ENCODE assay signal across 33 mouse cellular contexts in the genomic region with DNA sequence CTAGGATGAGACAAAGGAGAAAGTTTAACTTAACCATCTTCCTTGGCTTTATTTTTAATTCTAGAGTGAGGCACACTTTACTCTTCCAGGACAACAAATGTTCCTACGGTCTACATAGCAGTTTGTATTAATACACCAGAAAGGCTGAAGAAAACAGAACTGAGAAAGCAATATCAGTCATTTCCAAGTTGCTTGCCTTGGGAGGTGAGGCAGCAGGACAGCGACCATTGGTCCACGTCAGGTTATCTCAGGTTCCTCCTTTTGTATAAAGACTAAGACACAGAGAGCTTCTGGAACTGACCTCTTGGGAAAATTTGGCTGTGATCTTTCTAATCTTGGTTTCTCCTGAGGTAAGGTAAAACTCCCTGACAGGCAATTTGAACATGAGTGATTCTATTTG. TPM values are rescaled to one million over a fixed set of nuclear protein-coding genes. Genes with fewer than 3 reads are reported as not detected.
"Had no signal": no experiment of that assay in that cellular context is flagged by ENCODE, and none has a peak within 500 bp of the region (broad histone marks: within the 10 kb centered on the region; RNA-seq: fewer than 3 reads in every experiment).

No protein-coding gene starts in this region.

- ATAC-seq: hindbrain, embryonic 16.5 days; hindbrain, postnatal 0 days; inflammation-experienced regulatory T-cells, adult 6 months; intestine, embryonic 15.5 days; intestine, embryonic 16.5 days; intestine, postnatal 0 days had no signal

- H3K27me3 ChIP-seq: heart, embryonic 15.5 days; hindbrain, embryonic 12.5 days; hindbrain, embryonic 13.5 days; hindbrain, embryonic 15.5 days; intestine, embryonic 15.5 days had no signal

- H3K4me3 ChIP-seq: heart, embryonic 15.5 days; hindbrain, embryonic 10.5 days; hindbrain, embryonic 12.5 days; hindbrain, embryonic 13.5 days; hindbrain, embryonic 15.5 days; intestine, embryonic 15.5 days; kidney, embryonic 15.5 days; layer of hippocampus, adult 2 months; left cerebral cortex, adult 2 months had no signal

- DNase-seq: heart, postnatal 10 days; heart, postnatal 14 days; heart, postnatal 36 days; heart, postnatal 4 days; kidney, adult 11 months; kidney, adult 18-20 months; kidney, adult 2 months; kidney, adult 8-10 months; kidney, adult 9 months; kidney, postnatal 10 days; kidney, postnatal 14 days; kidney, postnatal 25 days; kidney, postnatal 36 days; kidney, postnatal 4 days; layer of hippocampus, adult 9-11 months; layer of hippocampus, postnatal 36 days had no signal

- H3K4me1 ChIP-seq: hindbrain, embryonic 12.5 days; hindbrain, embryonic 13.5 days had no signal

- H3K9me3 ChIP-seq: heart, embryonic 15.5 days; hindbrain, embryonic 10.5 days; hindbrain, embryonic 12.5 days; hindbrain, embryonic 13.5 days; hindbrain, embryonic 15.5 days; intestine, embryonic 15.5 days; kidney, embryonic 15.5 days had no signal

- H3K36me3 ChIP-seq: heart, embryonic 15.5 days; hindbrain, embryonic 10.5 days; hindbrain, embryonic 12.5 days; hindbrain, embryonic 13.5 days; hindbrain, embryonic 15.5 days; intestine, embryonic 15.5 days; kidney, embryonic 15.5 days had no signal

- H3K9ac ChIP-seq: heart, embryonic 15.5 days; hindbrain, embryonic 12.5 days; hindbrain, embryonic 13.5 days; hindbrain, embryonic 14.5 days; hindbrain, embryonic 15.5 days; intestine, embryonic 15.5 days; kidney, embryonic 15.5 days had no signal

- H3K4me2 ChIP-seq: heart, embryonic 15.5 days; hindbrain, embryonic 12.5 days; hindbrain, embryonic 13.5 days; hindbrain, embryonic 14.5 days; hindbrain, embryonic 15.5 days; intestine, embryonic 15.5 days; kidney, embryonic 15.5 days had no signal

- H3K27ac ChIP-seq: heart, embryonic 15.5 days; hindbrain, embryonic 10.5 days; hindbrain, embryonic 12.5 days; hindbrain, embryonic 13.5 days; hindbrain, embryonic 14.5 days; hindbrain, embryonic 15.5 days; hindbrain, postnatal 0 days; intestine, embryonic 15.5 days; kidney, embryonic 15.5 days; kidney, postnatal 0 days; layer of hippocampus, adult 2 months; left cerebral cortex, adult 2 months had no signal

RNA-seq across cellular contexts. Expression of a gene that starts 34.6 kb away (rescaled TPM):
- total RNA-seq: hematopoietic stem cell, adult 5-6 weeks had no signal

RNA-seq across cellular contexts. Expression of a gene that starts 43.4 kb away (rescaled TPM):
- polyA plus RNA-seq: inflammation-experienced regulatory T-cells, adult 6 months had no signal
